Mouse (Mus musculus): Measurements from ENCODE around the gene Prdm1.

The Prdm1 gene

GRCm38 (mm10) chr10:44456757-44457595 lies 71.3 kb downstream of the Prdm1 start:
- no peak for DNase-seq (ENCODE audit: low spot score)

GRCm38 (mm10) chr10:44454753-44455152 lies 73.5 kb downstream of the Prdm1 start:
- DNase-seq (ENCODE audit: low spot score): no peak

GRCm38 (mm10) chr10:44454111-44454510 lies 74.2 kb downstream of the Prdm1 start:
- no peak for DNase-seq (ENCODE audit: low spot score)

DNA sequence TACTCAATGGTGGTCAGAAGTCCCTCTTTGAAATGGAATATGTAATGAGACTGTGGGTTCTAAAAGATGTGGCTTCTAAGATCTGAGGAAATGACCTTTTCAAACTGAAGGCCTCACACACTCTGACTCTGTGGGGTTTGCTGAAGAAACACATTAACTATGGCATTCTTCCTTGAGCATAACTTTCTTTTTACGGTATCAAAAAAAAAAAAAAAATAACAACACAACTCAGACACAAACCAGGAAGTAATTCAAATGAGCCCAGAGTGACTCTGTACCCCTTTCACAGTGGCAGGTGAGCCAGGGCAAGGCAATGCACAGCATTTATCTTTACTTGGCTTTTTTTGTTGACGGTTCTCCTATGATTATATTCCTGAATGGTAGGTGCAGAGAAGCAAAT lies 77.5 kb downstream of the Prdm1 start:
- no peak for DNase-seq (ENCODE audit: low spot score)

GRCm38 (mm10) chr10:44450108-44450507 lies 78.2 kb downstream of the Prdm1 start:
- DNase-seq (ENCODE audit: low spot score): no peak

DNA sequence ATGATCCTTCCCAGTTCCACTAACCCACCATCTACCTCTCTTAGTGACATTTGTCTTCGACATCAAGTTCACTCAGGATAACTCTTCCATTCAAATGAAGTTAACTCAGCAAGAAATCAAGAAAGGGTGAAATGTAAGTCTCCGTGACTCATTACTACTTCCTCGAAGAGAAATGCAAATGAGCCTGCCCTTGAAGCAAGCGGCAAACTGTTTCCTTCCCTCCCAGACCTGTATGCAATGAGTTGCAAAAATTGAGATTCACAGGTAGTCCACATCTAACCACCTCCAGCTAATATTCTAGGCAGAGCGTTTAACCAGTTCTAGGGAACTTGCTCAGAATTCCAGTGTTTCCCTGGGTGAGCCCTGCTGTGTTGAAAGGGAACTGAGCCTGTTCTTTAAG lies 78.6 kb downstream of the Prdm1 start:
- DNase-seq (ENCODE audit: low spot score): no peak

- DNase-seq (ENCODE audit: low spot score): no peak
These were observed 80.1 kb downstream of the Prdm1 start for GRCm38 (mm10) chr10:44448165-44448564.

- no peak for DNase-seq (ENCODE audit: low spot score)
These were observed 80.7 kb downstream of the Prdm1 start for GRCm38 (mm10) chr10:44447406-44448139.

- no peak for DNase-seq (ENCODE audit: low spot score)
These were observed 81.3 kb downstream of the Prdm1 start for GRCm38 (mm10) chr10:44447001-44447400.

DNA sequence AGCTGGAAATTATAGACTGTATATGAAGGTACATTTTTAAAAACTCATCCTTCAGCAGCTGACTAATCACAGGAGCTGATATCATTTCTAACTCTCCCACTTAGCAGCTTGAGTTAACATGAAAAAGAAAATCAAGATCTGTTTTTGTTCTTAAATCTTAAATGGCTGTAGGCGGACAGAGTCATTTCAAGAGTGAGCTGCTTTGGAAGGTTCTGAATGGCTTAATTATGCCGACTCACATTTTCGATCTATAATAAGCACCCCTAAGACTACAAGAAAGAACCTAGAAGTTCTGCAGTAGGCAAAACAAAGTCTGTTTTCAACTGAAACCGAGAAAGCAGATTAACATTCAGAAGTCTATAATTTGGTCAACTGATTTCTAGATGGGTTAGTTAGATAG lies 83.9 kb downstream of the Prdm1 start:
- no peak for DNase-seq (ENCODE audit: low spot score)

- DNase-seq (ENCODE audit: low spot score): no peak
These were observed 84.6 kb downstream of the Prdm1 start for GRCm38 (mm10) chr10:44443696-44444095.

GRCm38 (mm10) chr10:44439732-44440131 lies 88.6 kb downstream of the Prdm1 start:
- DNase-seq (ENCODE audit: low spot score): no peak

- no peak for DNase-seq (ENCODE audit: low spot score)
These were observed 90.7 kb downstream of the Prdm1 start for GRCm38 (mm10) chr10:44437614-44438013.

- no peak for DNase-seq (ENCODE audit: low spot score)
These were observed 92.3 kb downstream of the Prdm1 start for GRCm38 (mm10) chr10:44435956-44436355.

GRCm38 (mm10) chr10:44434702-44435181 lies 93.6 kb downstream of the Prdm1 start:
- no peak for DNase-seq (ENCODE audit: low spot score)

GRCm38 (mm10) chr10:44432235-44432634 lies 96.1 kb downstream of the Prdm1 start:
- no peak for DNase-seq (ENCODE audit: low spot score)

DNA sequence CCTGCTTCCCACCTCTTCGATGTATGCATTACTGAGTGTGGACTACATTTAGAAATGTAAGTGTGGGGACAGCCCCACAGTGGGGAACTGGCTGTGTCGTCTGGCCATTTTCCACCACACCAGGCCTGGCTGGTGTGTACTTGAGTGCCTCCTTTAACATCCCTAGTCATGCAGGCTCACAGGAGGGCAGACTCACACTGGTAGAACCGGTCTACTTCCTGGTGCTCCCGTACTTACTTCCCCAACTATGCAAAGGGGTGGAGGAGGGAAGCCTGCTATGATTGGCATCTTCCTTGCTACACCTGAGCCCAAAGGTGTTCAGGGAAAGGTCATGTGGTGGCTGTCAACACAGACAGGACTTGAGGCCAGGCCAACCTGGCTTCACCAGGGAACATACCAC lies 96.6 kb downstream of the Prdm1 start:
- no peak for DNase-seq (ENCODE audit: low spot score)

GRCm38 (mm10) chr10:44429177-44429888 lies 99.0 kb downstream of the Prdm1 start:
- DNase-seq (ENCODE audit: low spot score): no peak

DNA sequence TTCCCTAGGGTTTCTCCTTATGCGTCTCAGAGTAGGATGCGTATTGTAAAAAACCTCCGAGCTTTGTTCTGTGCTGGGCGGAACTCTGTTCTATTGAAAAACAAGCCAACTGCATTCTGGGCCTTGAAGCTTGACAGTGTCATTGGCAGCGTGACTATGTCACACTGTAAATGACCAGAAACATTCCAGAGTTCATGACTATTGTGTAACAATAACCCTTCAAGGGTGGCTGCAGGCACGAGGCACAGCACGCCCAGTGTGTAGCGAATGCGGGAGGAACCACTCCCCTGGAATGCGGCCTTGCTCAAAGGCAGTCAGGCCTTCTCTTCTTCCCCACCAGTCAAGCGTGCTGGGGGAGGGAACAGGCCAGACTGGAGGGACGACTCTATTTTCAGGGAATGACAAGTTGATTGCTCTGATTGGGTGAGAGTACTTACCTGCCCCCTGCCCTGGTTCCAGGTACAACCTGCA lies 100.4 kb downstream of the Prdm1 start:
- no peak for DNase-seq (ENCODE audit: low spot score)

DNA sequence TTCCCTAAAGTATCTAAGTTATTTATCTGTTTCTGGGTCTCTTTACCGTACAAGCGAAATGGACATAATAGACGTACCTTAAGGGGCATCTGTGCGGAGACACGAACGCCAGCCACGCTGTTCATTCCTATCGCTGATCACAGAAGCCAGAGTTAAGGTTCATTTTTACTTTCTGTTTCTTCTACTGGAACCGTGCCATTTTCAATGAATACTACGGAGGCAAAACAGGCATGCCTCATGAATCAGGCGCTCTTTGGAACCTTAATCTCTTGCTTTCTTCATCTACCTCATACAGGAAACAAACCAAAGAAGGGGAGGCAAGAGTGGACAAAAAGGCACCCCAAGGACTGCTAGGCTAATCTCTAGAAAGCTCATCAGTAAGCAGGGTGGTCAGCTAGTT lies 100.9 kb downstream of the Prdm1 start:
- no peak for DNase-seq (ENCODE audit: low spot score)

GRCm38 (mm10) chr10:44425013-44425412 lies 103.3 kb downstream of the Prdm1 start:
- DNase-seq (ENCODE audit: low spot score): no peak

DNA sequence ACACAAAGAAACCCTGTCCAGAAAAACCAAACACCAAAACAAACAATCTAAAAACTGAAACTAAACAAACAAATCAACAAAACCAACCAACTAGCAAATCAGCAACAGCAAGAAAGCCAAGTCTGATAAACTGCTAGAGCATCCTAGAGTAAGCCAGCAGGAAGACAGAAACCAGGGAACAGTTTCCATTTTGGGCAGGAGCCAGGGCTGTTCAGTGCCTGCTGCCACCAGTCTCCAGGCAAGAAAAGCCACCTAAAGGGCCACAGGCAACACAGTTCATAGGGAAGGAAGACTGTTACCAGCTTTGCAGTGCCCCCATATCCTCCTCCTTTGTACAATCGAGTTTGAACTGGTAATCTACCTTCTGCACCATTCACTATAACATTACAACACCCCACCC lies 106.4 kb downstream of the Prdm1 start:
- no peak for DNase-seq (ENCODE audit: low spot score)

Data from ovary, postnatal 10 days (tissue).